Mouse (Mus musculus): ENCODE data around the gene Mertk. TPM values are rescaled to one million over a fixed set of nuclear protein-coding genes. Genes with fewer than 3 reads are reported as not detected.

The Mertk gene
- polyA plus RNA-seq, 1 experiment = 2.2 TPM

DNA sequence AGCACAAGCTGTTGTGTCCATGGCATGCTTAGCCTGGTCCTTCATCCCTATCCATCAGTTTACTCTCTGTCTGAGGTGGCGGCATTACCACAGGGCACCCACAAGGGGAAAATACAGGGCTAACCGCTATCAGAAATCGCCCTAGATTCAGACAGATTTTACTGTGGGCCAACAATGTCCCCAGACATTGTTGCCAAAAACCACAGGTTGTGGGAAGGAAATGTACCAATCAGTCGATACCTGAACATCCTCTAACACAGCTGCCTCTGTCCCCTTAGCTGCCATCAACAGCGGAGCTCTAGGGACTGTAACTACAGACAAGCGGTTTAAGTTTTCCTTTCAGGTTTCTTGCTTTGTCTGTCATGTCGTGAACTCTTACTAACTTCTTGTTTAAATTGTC, 86.1 kb downstream of the Mertk start:
- H3K4me1 ChIP-seq (ENCODE audit: control insufficient read depth, insufficient read depth, low read length) = no peaks in the 10 kb centered on the region
- no peak overlapping the region for H3K4me3 ChIP-seq (ENCODE audit: control insufficient read depth, low read depth, low read length)
- peak overlapping the region; percentile 5; the same call in 1 of the 2 replicates for H3K27ac ChIP-seq (ENCODE audit: control insufficient read depth, insufficient read depth, low read depth, low read length)
- TF ChIP-seq POLR2A (IDR thresholded peaks at IDR 0.05; ENCODE audit: control insufficient read depth, low read depth, low read length) (no peak), CTCF (IDR thresholded peaks at IDR 0.05; ENCODE audit: control insufficient read depth, insufficient read depth, insufficient replicate concordance, low read depth, low read length) (no peak)
- no peaks in the 10 kb centered on the region for H3K36me3 ChIP-seq (ENCODE audit: control insufficient read depth, insufficient read depth, low read length)
- H3K27me3 ChIP-seq (ENCODE audit: control insufficient read depth, insufficient read depth, low read length) = no peaks in the 10 kb centered on the region

DNA sequence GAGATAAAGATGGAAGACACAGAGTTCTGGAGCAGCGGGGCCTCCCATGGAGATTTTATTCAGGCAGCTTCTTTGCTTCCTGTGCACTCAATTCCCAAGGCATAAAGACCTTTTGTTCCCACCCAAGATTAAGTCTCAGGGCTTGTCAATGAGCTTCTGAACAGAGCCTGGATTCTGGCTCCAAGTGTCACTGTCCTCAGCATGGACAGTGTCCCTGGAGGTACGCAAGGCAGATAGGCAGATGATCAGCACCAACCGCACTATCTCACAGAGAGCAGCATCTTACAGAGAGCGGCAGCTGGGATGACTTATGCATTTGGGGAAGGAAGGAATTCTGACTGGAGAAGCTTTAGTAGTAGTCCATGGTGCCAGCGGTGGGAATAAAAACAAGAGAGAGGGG, 87.6 kb downstream of the Mertk start:
- Histone ChIP-seq H3K36me3 (ENCODE audit: control insufficient read depth, insufficient read depth, low read length) (no peaks in the 10 kb centered on the region), H3K27ac (ENCODE audit: control insufficient read depth, insufficient read depth, low read depth, low read length) (no peak overlapping the region), H3K27me3 (ENCODE audit: control insufficient read depth, insufficient read depth, low read length) (no peaks in the 10 kb centered on the region), H3K4me3 (ENCODE audit: control insufficient read depth, low read depth, low read length) (no peak overlapping the region), H3K4me1 (ENCODE audit: control insufficient read depth, insufficient read depth, low read length) (no peaks in the 10 kb centered on the region)
- TF ChIP-seq CTCF (IDR thresholded peaks at IDR 0.05; ENCODE audit: control insufficient read depth, insufficient read depth, insufficient replicate concordance, low read depth, low read length) (no peak), POLR2A (IDR thresholded peaks at IDR 0.05; ENCODE audit: control insufficient read depth, low read depth, low read length) (no peak)

DNA sequence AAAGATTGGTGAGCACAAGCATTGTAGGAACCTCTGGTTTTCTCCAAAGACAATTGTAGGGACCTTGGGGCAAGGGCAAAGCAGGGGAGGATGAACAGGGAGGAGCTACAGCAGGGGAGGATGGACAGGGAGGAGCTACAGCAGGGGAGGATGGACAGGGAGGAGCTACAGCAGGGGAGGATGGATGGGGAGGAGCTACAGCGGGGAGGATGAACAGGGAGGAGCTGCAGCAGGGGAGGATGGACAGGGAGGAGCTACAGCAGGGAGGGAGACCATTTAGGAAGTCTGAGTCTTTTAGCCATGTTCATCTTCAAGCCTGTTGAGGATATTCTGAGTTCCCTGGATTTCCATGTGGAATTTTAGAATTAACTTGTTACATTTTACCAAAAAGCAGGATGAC, 88.0 kb downstream of the Mertk start:
- no peak overlapping the region for H3K4me3 ChIP-seq (ENCODE audit: control insufficient read depth, low read depth, low read length)
- no peaks in the 10 kb centered on the region for H3K36me3 ChIP-seq (ENCODE audit: control insufficient read depth, insufficient read depth, low read length)
- H3K4me1 ChIP-seq (ENCODE audit: control insufficient read depth, insufficient read depth, low read length) = no peaks in the 10 kb centered on the region
- no peak overlapping the region for H3K27ac ChIP-seq (ENCODE audit: control insufficient read depth, insufficient read depth, low read depth, low read length)
- TF ChIP-seq CTCF (IDR thresholded peaks at IDR 0.05; ENCODE audit: control insufficient read depth, insufficient read depth, insufficient replicate concordance, low read depth, low read length) (no peak), POLR2A (IDR thresholded peaks at IDR 0.05; ENCODE audit: control insufficient read depth, low read depth, low read length) (no peak)
- no peaks in the 10 kb centered on the region for H3K27me3 ChIP-seq (ENCODE audit: control insufficient read depth, insufficient read depth, low read length)

DNA sequence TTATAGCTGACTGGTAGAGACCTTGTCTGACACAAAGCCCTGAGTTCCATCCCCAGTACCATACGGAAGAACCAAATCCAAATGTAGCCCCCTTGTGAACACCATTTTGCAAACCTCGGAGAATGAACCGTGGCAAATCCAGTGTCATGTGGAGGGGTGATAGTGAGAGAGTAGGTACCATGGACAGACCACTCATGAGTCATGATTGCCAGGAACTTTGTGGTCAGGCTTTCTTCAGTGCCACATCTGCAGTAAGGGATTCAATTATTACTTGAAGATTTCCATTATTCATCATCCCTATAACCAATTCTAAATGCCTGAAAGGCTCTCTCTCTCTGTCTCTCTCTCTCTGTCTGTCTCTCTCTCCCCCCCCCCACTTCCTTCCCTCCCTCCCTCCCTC, 89.0 kb downstream of the Mertk start:
- no peaks in the 10 kb centered on the region for H3K36me3 ChIP-seq (ENCODE audit: control insufficient read depth, insufficient read depth, low read length)
- no peaks in the 10 kb centered on the region for H3K27me3 ChIP-seq (ENCODE audit: control insufficient read depth, insufficient read depth, low read length)
- H3K4me1 ChIP-seq (ENCODE audit: control insufficient read depth, insufficient read depth, low read length) = no peaks in the 10 kb centered on the region
- no peak overlapping the region for H3K4me3 ChIP-seq (ENCODE audit: control insufficient read depth, low read depth, low read length)
- TF ChIP-seq POLR2A (IDR thresholded peaks at IDR 0.05; ENCODE audit: control insufficient read depth, low read depth, low read length) (no peak), CTCF (IDR thresholded peaks at IDR 0.05; ENCODE audit: control insufficient read depth, insufficient read depth, insufficient replicate concordance, low read depth, low read length) (no peak)
- H3K27ac ChIP-seq (ENCODE audit: control insufficient read depth, insufficient read depth, low read depth, low read length) = no peak overlapping the region

DNA sequence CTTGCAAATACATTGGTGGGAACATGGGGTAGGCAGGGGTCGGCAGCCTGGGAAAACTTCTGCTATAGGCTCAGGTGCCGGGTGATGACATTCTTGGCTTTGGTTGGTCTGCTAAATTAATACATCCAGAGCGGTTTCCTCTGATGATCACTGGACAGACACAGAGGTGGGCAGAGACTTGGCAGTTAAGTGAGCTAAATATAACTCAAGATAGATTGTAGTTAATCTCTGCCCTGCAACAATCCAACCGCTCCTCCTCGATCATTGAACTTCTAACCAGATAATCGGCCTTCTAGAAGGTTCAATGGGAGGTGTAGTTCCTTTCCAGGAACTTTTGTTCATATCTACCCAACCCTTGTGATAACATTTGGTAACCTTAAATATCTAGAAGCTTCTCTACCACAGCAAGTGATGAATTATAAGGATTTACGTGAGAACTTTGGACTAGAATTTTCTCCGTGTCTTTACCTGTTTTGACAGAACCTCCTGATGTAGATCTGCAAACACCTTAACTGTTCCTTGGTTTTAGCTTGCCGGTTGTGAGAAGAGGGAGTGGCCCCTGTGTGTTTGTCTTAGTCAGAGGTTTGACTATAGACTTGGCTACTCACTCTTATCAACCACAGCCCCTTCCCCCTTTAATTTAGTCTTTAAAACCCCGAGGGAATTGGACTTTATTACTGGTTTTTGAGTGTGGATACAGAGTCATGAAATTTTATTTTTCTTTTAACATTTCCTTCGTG, 92.3 kb downstream of the Mertk start:
- Histone ChIP-seq H3K4me3 (ENCODE audit: control insufficient read depth, low read depth, low read length) (no peak overlapping the region), H3K4me1 (ENCODE audit: control insufficient read depth, insufficient read depth, low read length) (no peaks in the 10 kb centered on the region), H3K27ac (ENCODE audit: control insufficient read depth, insufficient read depth, low read depth, low read length) (no peak overlapping the region), H3K36me3 (ENCODE audit: control insufficient read depth, insufficient read depth, low read length) (no peaks in the 10 kb centered on the region), H3K27me3 (ENCODE audit: control insufficient read depth, insufficient read depth, low read length) (no peaks in the 10 kb centered on the region)
- TF ChIP-seq CTCF (IDR thresholded peaks at IDR 0.05; ENCODE audit: control insufficient read depth, insufficient read depth, insufficient replicate concordance, low read depth, low read length) = no peak
- no peak for TF ChIP-seq POLR2A (IDR thresholded peaks at IDR 0.05; ENCODE audit: control insufficient read depth, low read depth, low read length)

DNA sequence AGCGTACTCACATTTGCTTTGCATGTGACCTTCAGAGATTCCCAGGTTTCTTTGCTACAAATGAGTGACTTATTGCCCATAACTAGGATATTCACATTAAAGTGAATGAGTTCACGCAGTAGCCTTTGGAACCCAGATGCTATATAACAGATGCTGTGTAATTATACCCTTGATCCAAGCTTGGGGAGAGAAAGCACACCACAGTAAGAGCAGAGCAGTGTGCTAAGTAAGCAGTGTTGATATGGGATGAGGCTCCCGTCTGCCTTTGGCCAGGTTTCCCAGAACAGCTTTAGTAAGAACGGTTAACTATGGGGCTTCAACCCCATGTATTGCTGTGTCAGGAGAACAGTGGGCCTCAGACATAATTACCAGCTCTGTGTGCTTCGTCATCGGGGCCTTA, 95.2 kb downstream of the Mertk start:
- TF ChIP-seq CTCF (IDR thresholded peaks at IDR 0.05; ENCODE audit: control insufficient read depth, insufficient read depth, insufficient replicate concordance, low read depth, low read length) = no peak
- no peak for TF ChIP-seq POLR2A (IDR thresholded peaks at IDR 0.05; ENCODE audit: control insufficient read depth, low read depth, low read length)
- Histone ChIP-seq H3K4me3 (ENCODE audit: control insufficient read depth, low read depth, low read length) (no peak overlapping the region), H3K27ac (ENCODE audit: control insufficient read depth, insufficient read depth, low read depth, low read length) (no peak overlapping the region), H3K27me3 (ENCODE audit: control insufficient read depth, insufficient read depth, low read length) (no peaks in the 10 kb centered on the region), H3K4me1 (ENCODE audit: control insufficient read depth, insufficient read depth, low read length) (no peaks in the 10 kb centered on the region), H3K36me3 (ENCODE audit: control insufficient read depth, insufficient read depth, low read length) (no peaks in the 10 kb centered on the region)

DNA sequence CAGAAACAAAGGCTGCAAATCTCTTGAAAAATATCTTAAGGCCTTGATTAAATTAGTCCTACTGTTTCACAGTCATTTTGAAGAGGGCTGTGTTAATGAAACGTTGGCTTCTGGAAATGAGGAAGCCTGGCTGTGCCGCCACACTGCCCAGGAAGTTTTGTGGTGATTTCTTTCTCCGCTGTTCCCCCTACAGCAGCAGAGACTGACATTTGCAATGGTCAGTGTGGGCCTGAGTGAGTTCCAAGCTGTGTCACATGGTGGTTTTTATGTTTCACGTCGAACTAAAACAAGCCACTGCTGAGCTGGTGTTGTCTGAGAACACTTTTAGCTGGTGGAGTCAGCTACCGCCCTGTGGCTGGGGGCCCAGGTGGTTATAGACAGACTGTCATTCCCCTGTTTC, 97.7 kb downstream of the Mertk start:
- no peaks in the 10 kb centered on the region for H3K27me3 ChIP-seq (ENCODE audit: control insufficient read depth, insufficient read depth, low read length)
- H3K4me1 ChIP-seq (ENCODE audit: control insufficient read depth, insufficient read depth, low read length) = no peaks in the 10 kb centered on the region
- H3K4me3 ChIP-seq (ENCODE audit: control insufficient read depth, low read depth, low read length) = no peak overlapping the region
- H3K36me3 ChIP-seq (ENCODE audit: control insufficient read depth, insufficient read depth, low read length) = no peaks in the 10 kb centered on the region
- TF ChIP-seq CTCF (IDR thresholded peaks at IDR 0.05; ENCODE audit: control insufficient read depth, insufficient read depth, insufficient replicate concordance, low read depth, low read length) (no peak), POLR2A (IDR thresholded peaks at IDR 0.05; ENCODE audit: control insufficient read depth, low read depth, low read length) (no peak)
- peak overlapping the region; percentile 56 for H3K27ac ChIP-seq (ENCODE audit: control insufficient read depth, insufficient read depth, low read depth, low read length)
